Mouse (Mus musculus): ENCODE measurements around the gene Myo5c.

- TF ChIP-seq CTCF (IDR thresholded peaks at IDR 0.05; ENCODE audit: insufficient read depth, low read length) (no peak), POLR2A (IDR thresholded peaks at IDR 0.05; ENCODE audit: borderline replicate concordance, extremely low read depth, low read depth, low read length) (no peak)
Observed at GRCm38 (mm10) chr9:75342433-75342832, 110.6 kb downstream of the Myo5c start.
